Mouse (Mus musculus) spleen, postnatal 14 days (tissue): ENCODE measurements at regions not wholly inside any gene's neighbourhood (a gene's known extent, or its start where the extent isn't known, plus 50 kb on each side); places are given as distances from the start of the nearest gene placed in this dataset.
A peak's percentile ranks its signal among the peaks of the same experiment; 100 is the strongest.

Experiments used
- DNase-seq, 2 experiments: peaks; one replicate each; pipeline ENCODE4 v3.0.0; 2021 to 2022; ENCODE audit warnings: low spot score in 2 of 2

- DNase-seq = no peak
Observed at GRCm38 (mm10) chr8:116452806-116453205, 52.0 kb upstream of the Dynlrb2 start.

GRCm38 (mm10) chr8:116451397-116451796 lies 53.4 kb upstream of the Dynlrb2 start:
- no peak for DNase-seq

- DNase-seq = no peak
Observed at GRCm38 (mm10) chr8:116447452-116447851, 57.3 kb upstream of the Dynlrb2 start.

- no peak for DNase-seq
Observed at GRCm38 (mm10) chr8:116442827-116443226, 61.9 kb upstream of the Dynlrb2 start.

- DNase-seq = peak in 1 of 2 experiments; percentile 40
Observed at GRCm38 (mm10) chr8:116438895-116439294, 65.9 kb upstream of the Dynlrb2 start.

- DNase-seq = no peak
Observed at GRCm38 (mm10) chr8:116435268-116435980, 69.3 kb upstream of the Dynlrb2 start.

- DNase-seq = no peak
Observed at GRCm38 (mm10) chr8:116430051-116430450, 74.7 kb upstream of the Dynlrb2 start.

- DNase-seq = no peak
Observed at GRCm38 (mm10) chr8:116429649-116430048, 75.1 kb upstream of the Dynlrb2 start.

- DNase-seq = no peak
Observed at GRCm38 (mm10) chr8:116422826-116423225, 81.9 kb upstream of the Dynlrb2 start.

- DNase-seq = no peak
Observed at GRCm38 (mm10) chr8:116412703-116413102, 92.1 kb upstream of the Dynlrb2 start.

GRCm38 (mm10) chr8:116410041-116410440 lies 94.7 kb upstream of the Dynlrb2 start:
- no peak for DNase-seq

GRCm38 (mm10) chr8:116409011-116409410 lies 95.8 kb upstream of the Dynlrb2 start:
- no peak for DNase-seq

GRCm38 (mm10) chr8:116404571-116404970 lies 100.2 kb upstream of the Dynlrb2 start:
- no peak for DNase-seq

- no peak for DNase-seq
Observed at GRCm38 (mm10) chr8:116403366-116403765, 101.4 kb upstream of the Dynlrb2 start.

GRCm38 (mm10) chr8:116399452-116399851 lies 105.3 kb upstream of the Dynlrb2 start:
- DNase-seq = no peak

- no peak for DNase-seq
Observed at GRCm38 (mm10) chr8:116398565-116399205, 106.1 kb upstream of the Dynlrb2 start.

- DNase-seq = no peak
Observed at GRCm38 (mm10) chr8:116385193-116385955, 119.4 kb upstream of the Dynlrb2 start.

GRCm38 (mm10) chr8:116384418-116385089 lies 120.2 kb upstream of the Dynlrb2 start:
- DNase-seq = no peak

GRCm38 (mm10) chr8:116383495-116384417 lies 121.0 kb upstream of the Dynlrb2 start:
- no peak for DNase-seq

GRCm38 (mm10) chr8:116383036-116383435 lies 121.7 kb upstream of the Dynlrb2 start:
- no peak for DNase-seq

GRCm38 (mm10) chr8:116380601-116381000 lies 124.2 kb upstream of the Dynlrb2 start:
- DNase-seq = no peak
